In genomic region chr4:141886385-141886968, GRCm38 (mm10) we compare ENCODE assay signal across 18 mouse cellular contexts. TPM values are rescaled to one million over a fixed set of nuclear protein-coding genes. Genes with fewer than 3 reads are reported as not detected.
DNase-seq lines count a peak whose midpoint lies in the region; ATAC-seq and TF ChIP-seq lines count a peak whose summit lies in the region.
"Had no signal": no experiment of that assay in that cellular context is flagged by ENCODE, and none has a peak within 500 bp of the region (broad histone marks: within the 10 kb centered on the region; RNA-seq: fewer than 3 reads in every experiment).

No protein-coding gene starts in this region.

- H3K9ac ChIP-seq in hindbrain, embryonic 13.5 days: no peak overlapping the region
- H3K9ac ChIP-seq in hindbrain, embryonic 12.5 days: no peak overlapping the region
- no peak overlapping the region for H3K9ac ChIP-seq in liver, postnatal 0 days (replicated peaks)
- H3K9ac ChIP-seq in liver, embryonic 12.5 days: no peak overlapping the region
- H3K9ac ChIP-seq: limb, embryonic 15.5 days had no signal

- H3K27ac ChIP-seq in hindbrain, embryonic 13.5 days: no peak overlapping the region
- H3K27ac ChIP-seq in hindbrain, embryonic 12.5 days: no peak overlapping the region
- H3K27ac ChIP-seq in liver, postnatal 0 days (ENCODE audit: low read depth): no peak overlapping the region
- H3K27ac ChIP-seq in liver, embryonic 12.5 days: no peak overlapping the region
- H3K27ac ChIP-seq: limb, embryonic 15.5 days had no signal

- ATAC-seq in hindbrain, embryonic 13.5 days (ENCODE audit: low FRiP score): 0 out of 2 replicates have a peak, but pooled peaks have one; percentile 32
- ATAC-seq in hindbrain, embryonic 12.5 days (ENCODE audit: low FRiP score): no peak; the same call in 1 of the 2 replicates
- peak; percentile 47 for ATAC-seq in liver, postnatal 0 days
- no peak for ATAC-seq in liver, embryonic 12.5 days
- 0 out of 2 replicates have a peak, but pooled peaks have one; percentile 17 for ATAC-seq in megakaryocyte progenitor cell, adult 5-6 weeks (replicated peaks; ENCODE audit: poor library complexity)
- no peak for ATAC-seq in erythroblast, adult 5-6 weeks (replicated peaks; ENCODE audit: low FRiP score, poor library complexity, severe bottlenecking)
- ATAC-seq: midbrain, embryonic 16.5 days had no signal

- DNase-seq in liver, postnatal 0 days: no peak
- DNase-seq in forelimb bud, embryonic 11.5 days (ENCODE audit: low read depth, low spot score): peak; percentile 34
- DNase-seq in thymus, adult 18-20 months: no peak
- DNase-seq: cerebellum, adult 9-10 months; lung, postnatal 36 days; right cerebral cortex, adult 18-20 months had no signal

- no peaks in the 10 kb centered on the region for H3K27me3 ChIP-seq in hindbrain, embryonic 13.5 days
- H3K27me3 ChIP-seq in hindbrain, embryonic 12.5 days: no peaks in the 10 kb centered on the region
- H3K27me3 ChIP-seq in liver, postnatal 0 days (ENCODE audit: insufficient read depth, low read length): no peaks in the 10 kb centered on the region
- H3K27me3 ChIP-seq in liver, embryonic 12.5 days (replicated peaks): peaks cover 50% of the 10 kb centered on the region

- no peak for TF ChIP-seq EP300 in liver, postnatal 0 days (IDR thresholded peaks at IDR 0.05; ENCODE audit: low read depth)

- no peak overlapping the region for H3K4me2 ChIP-seq in hindbrain, embryonic 13.5 days
- H3K4me2 ChIP-seq in hindbrain, embryonic 12.5 days (replicated peaks): no peak overlapping the region
- H3K4me2 ChIP-seq in liver, postnatal 0 days (ENCODE audit: low read depth, low read length): no peak overlapping the region
- H3K4me2 ChIP-seq in liver, embryonic 12.5 days: no peak overlapping the region
- H3K4me2 ChIP-seq: limb, embryonic 15.5 days had no signal

- TF ChIP-seq CTCF in liver, postnatal 0 days (IDR thresholded peaks at IDR 0.05; ENCODE audit: low read depth): no peak

- H3K4me1 ChIP-seq in hindbrain, embryonic 13.5 days (replicated peaks): no peaks in the 10 kb centered on the region
- peaks cover 2% of the 10 kb centered on the region; the same call in 1 of the 2 replicates for H3K4me1 ChIP-seq in hindbrain, embryonic 12.5 days
- H3K4me1 ChIP-seq in liver, postnatal 0 days (ENCODE audit: insufficient read depth): no peaks in the 10 kb centered on the region
- H3K4me1 ChIP-seq in liver, embryonic 12.5 days: peaks cover 12% of the 10 kb centered on the region

- no peaks in the 10 kb centered on the region for H3K36me3 ChIP-seq in hindbrain, embryonic 13.5 days
- no peaks in the 10 kb centered on the region for H3K36me3 ChIP-seq in hindbrain, embryonic 12.5 days
- no peaks in the 10 kb centered on the region for H3K36me3 ChIP-seq in liver, postnatal 0 days (replicated peaks; ENCODE audit: insufficient read depth, low read length)
- H3K36me3 ChIP-seq in liver, embryonic 12.5 days: no peaks in the 10 kb centered on the region
- H3K36me3 ChIP-seq: limb, embryonic 15.5 days had no signal

- H3K4me3 ChIP-seq in hindbrain, embryonic 13.5 days: no peak overlapping the region
- no peak overlapping the region for H3K4me3 ChIP-seq in hindbrain, embryonic 12.5 days
- no peak overlapping the region for H3K4me3 ChIP-seq in liver, postnatal 0 days (ENCODE audit: low read depth, low read length)
- no peak overlapping the region for H3K4me3 ChIP-seq in liver, embryonic 12.5 days
- H3K4me3 ChIP-seq: limb, embryonic 15.5 days had no signal

- WGBS in hindbrain, embryonic 13.5 days: 44% methylated on average over 6 of the region's 6 CpGs
- 52% methylated on average over 6 of the region's 6 CpGs for WGBS in hindbrain, embryonic 12.5 days
- 36% methylated on average over 6 of the region's 6 CpGs for WGBS in liver, postnatal 0 days (ENCODE audit: insufficient replicate concordance)
- WGBS in liver, embryonic 12.5 days (ENCODE audit: insufficient replicate concordance): 31% methylated on average over 6 of the region's 6 CpGs

- H3K9me3 ChIP-seq in hindbrain, embryonic 13.5 days: no peaks in the 10 kb centered on the region
- no peaks in the 10 kb centered on the region for H3K9me3 ChIP-seq in hindbrain, embryonic 12.5 days (replicated peaks)
- no peaks in the 10 kb centered on the region for H3K9me3 ChIP-seq in liver, postnatal 0 days (ENCODE audit: low read length)
- H3K9me3 ChIP-seq in liver, embryonic 12.5 days (replicated peaks): no peaks in the 10 kb centered on the region
- H3K9me3 ChIP-seq: limb, embryonic 15.5 days had no signal

RNA-seq across cellular contexts. Expression of gene Efhd2, which starts 11.8 kb away (rescaled TPM):
- 68.1 and 68.6 TPM in 2 replicates for polyA plus RNA-seq in hindbrain, embryonic 13.5 days (2015; fragmentation: Nextera tagmentation; extraction: Ambion mirVana)
- 79.7 and 83.8 TPM in 2 replicates for polyA plus RNA-seq in hindbrain, embryonic 12.5 days (2016; fragmentation: Nextera tagmentation; extraction: Ambion mirVana)
- 37.1 and 39.9 TPM in 2 replicates for polyA plus RNA-seq in liver, postnatal 0 days (2015; fragmentation: Nextera tagmentation; extraction: Ambion mirVana)
- 75.0 and 75.6 TPM in 2 replicates for polyA plus RNA-seq in liver, embryonic 12.5 days (2016; fragmentation: Nextera tagmentation; extraction: Ambion mirVana)
- total RNA-seq in megakaryocyte progenitor cell, adult 5-6 weeks (2015): 42.2 and 49.9 TPM in 2 replicates
- 53.6 and 58.1 TPM in 2 replicates for total RNA-seq in megakaryocyte progenitor cell, adult 5-6 weeks (2017)
- 17.6 and 22.5 TPM in 2 replicates for total RNA-seq in erythroblast, adult 5-6 weeks (2015; ENCODE audit: low replicate concordance)
- 13.9 and 19.6 TPM in 2 replicates for total RNA-seq in erythroblast, adult 5-6 weeks (2017; ENCODE audit: low replicate concordance)

RNA-seq across cellular contexts. Expression of gene Ctrc, which starts 40.3 kb away (rescaled TPM):
- polyA plus RNA-seq in hindbrain, embryonic 13.5 days (2015; fragmentation: Nextera tagmentation; extraction: Ambion mirVana): not detected in 2 replicates
- polyA plus RNA-seq in hindbrain, embryonic 12.5 days (2016; fragmentation: Nextera tagmentation; extraction: Ambion mirVana): not detected in 2 replicates
- polyA plus RNA-seq in liver, postnatal 0 days (2015; fragmentation: Nextera tagmentation; extraction: Ambion mirVana): not detected in 2 replicates
- polyA plus RNA-seq in liver, embryonic 12.5 days (2016; fragmentation: Nextera tagmentation; extraction: Ambion mirVana): not detected in 2 replicates
- total RNA-seq in megakaryocyte progenitor cell, adult 5-6 weeks (2015): not detected in 2 replicates
- not detected in 2 replicates for total RNA-seq in megakaryocyte progenitor cell, adult 5-6 weeks (2017)
- not detected in 2 replicates for total RNA-seq in erythroblast, adult 5-6 weeks (2015; ENCODE audit: low replicate concordance)
- not detected in 2 replicates for total RNA-seq in erythroblast, adult 5-6 weeks (2017; ENCODE audit: low replicate concordance)
- total RNA-seq: adrenal gland, adult 18-20 months; layer of hippocampus, adult 8-10 months; neutrophil, adult 5-6 weeks had no signal
- polyA plus RNA-seq: heart, embryonic 14.5 days; intestine, embryonic 14.5 days; limb, embryonic 15.5 days; midbrain, embryonic 16.5 days had no signal

Comparison
In these comparisons a context has a peak if more than half of its experiments do, and no peak if none do; other contexts are left out.
1. ATAC-seq: peak in hindbrain, embryonic 13.5 days (single experiment), liver, postnatal 0 days (single experiment) and megakaryocyte progenitor cell, adult 5-6 weeks (single experiment); none in hindbrain, embryonic 12.5 days (single experiment), liver, embryonic 12.5 days (single experiment) and erythroblast, adult 5-6 weeks (single experiment).